Mouse (Mus musculus) heart, adult 9 months (tissue): Measurements from ENCODE around the gene Ctnnd2.

Experiments used
- DNase-seq, 2 experiments: peaks; one replicate each; pipeline ENCODE4 v3.0.0; 2022; ENCODE audit warnings: low spot score in 2 of 2

Ctnnd2 gene

GRCm38 (mm10) chr15:30714823-30715222 is 542.4 kb downstream of the Ctnnd2 start:
- DNase-seq: no peak

GRCm38 (mm10) chr15:30718811-30719210 is 546.4 kb downstream of the Ctnnd2 start:
- DNase-seq: no peak

GRCm38 (mm10) chr15:30719226-30719625 is 546.8 kb downstream of the Ctnnd2 start:
- DNase-seq: no peak

GRCm38 (mm10) chr15:30721098-30721497 is 548.7 kb downstream of the Ctnnd2 start:
- no peak for DNase-seq

GRCm38 (mm10) chr15:30726066-30726465 is 553.7 kb downstream of the Ctnnd2 start:
- no peak for DNase-seq

GRCm38 (mm10) chr15:30738178-30738577 is 565.8 kb downstream of the Ctnnd2 start:
- DNase-seq: no peak

- no peak for DNase-seq
Measured at GRCm38 (mm10) chr15:30740728-30741127, 568.3 kb downstream of the Ctnnd2 start.

GRCm38 (mm10) chr15:30757991-30758390 is 585.6 kb downstream of the Ctnnd2 start:
- DNase-seq: no peak

GRCm38 (mm10) chr15:30762211-30762610 is 589.8 kb downstream of the Ctnnd2 start:
- no peak for DNase-seq

GRCm38 (mm10) chr15:30762695-30763285 is 590.4 kb downstream of the Ctnnd2 start:
- no peak for DNase-seq

- DNase-seq: no peak
Measured at GRCm38 (mm10) chr15:30776931-30777330, 604.5 kb downstream of the Ctnnd2 start.

- no peak for DNase-seq
Measured at GRCm38 (mm10) chr15:30777801-30778200, 605.4 kb downstream of the Ctnnd2 start.

GRCm38 (mm10) chr15:30779903-30780302 is 607.5 kb downstream of the Ctnnd2 start:
- no peak for DNase-seq

- no peak for DNase-seq
Measured at GRCm38 (mm10) chr15:30780977-30781376, 608.6 kb downstream of the Ctnnd2 start.

- DNase-seq: no peak
Measured at GRCm38 (mm10) chr15:30785706-30786320, 613.4 kb downstream of the Ctnnd2 start.

GRCm38 (mm10) chr15:30793260-30793659 is 620.9 kb downstream of the Ctnnd2 start:
- no peak for DNase-seq

- DNase-seq: no peak
Measured at GRCm38 (mm10) chr15:30795723-30796122, 623.3 kb downstream of the Ctnnd2 start.

GRCm38 (mm10) chr15:30827424-30828263 is 655.3 kb downstream of the Ctnnd2 start:
- no peak for DNase-seq

GRCm38 (mm10) chr15:30857277-30858176 is 685.1 kb downstream of the Ctnnd2 start:
- no peak for DNase-seq

- no peak for DNase-seq
Measured at GRCm38 (mm10) chr15:30867429-30867828, 695.0 kb downstream of the Ctnnd2 start.

GRCm38 (mm10) chr15:30869673-30870512 is 697.5 kb downstream of the Ctnnd2 start:
- no peak for DNase-seq
